Mouse (Mus musculus) CD8-positive naive resting alpha-beta T cell, adult 2 months (primary cell): ENCODE measurements at regions not wholly inside any gene's neighbourhood (a gene's known extent, or its start where the extent isn't known, plus 50 kb on each side); places are given as distances from the start of the nearest gene placed in this dataset.

Experiments
- DNase-seq, 2 experiments: peaks; one replicate each; pipeline ENCODE4 v3.0.0; 2022; ENCODE audit warnings: low read depth in 2 of 2, low spot score in 2 of 2

- no peak for DNase-seq
These were observed 414.9 kb upstream of the Zmiz1 start for GRCm38 (mm10) chr14:25044106-25044505.

GRCm38 (mm10) chr14:25044867-25045266 is 414.1 kb upstream of the Zmiz1 start:
- no peak for DNase-seq

DNA sequence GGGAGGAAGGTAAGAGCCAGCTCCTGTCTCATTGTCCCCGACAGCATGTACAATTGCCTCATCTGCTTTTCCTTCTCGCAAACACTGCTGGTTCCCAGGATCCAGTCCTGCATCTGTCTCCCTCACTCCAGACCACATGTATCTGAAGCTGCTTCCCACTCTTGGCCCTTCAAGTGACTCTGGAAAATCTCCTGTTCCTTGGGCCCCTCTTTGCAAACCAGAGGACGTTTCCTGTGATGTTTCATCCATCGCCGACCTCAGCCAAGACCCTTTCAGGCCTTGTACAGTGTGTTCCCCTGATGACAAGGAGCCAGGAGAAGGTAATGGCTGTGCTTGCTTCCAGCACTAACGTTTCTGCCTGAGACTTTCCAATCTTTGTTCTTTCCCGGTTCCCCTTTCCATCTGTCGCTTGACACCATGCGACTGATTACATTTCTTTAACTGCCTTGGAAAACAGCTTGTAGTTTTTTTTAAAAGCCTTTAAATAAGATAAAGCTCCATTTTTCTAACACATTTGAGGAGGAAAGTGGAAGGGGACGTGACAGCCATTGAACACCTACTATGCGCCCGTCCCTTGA is 408.2 kb upstream of the Zmiz1 start:
- DNase-seq: no peak

DNA sequence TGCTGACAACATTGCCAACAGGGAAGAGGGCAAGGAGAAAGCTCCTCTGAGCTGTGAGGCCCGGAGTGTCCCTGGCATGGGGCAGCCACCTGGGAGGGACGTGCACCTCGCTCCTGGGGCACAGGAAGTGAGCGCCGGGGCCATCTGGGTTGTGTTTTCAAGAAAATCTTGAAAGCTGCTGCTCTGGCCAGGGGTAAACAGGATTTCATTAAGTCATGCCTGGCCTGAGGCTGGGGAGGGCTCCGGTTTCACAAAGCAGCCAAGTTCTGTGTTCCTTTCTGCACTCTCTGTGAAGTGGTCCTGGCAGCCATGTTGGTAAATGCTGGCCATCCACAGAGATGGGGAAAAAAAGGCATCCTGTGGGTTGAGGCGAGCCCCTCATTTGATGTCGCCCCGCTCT is 406.8 kb upstream of the Zmiz1 start:
- no peak for DNase-seq

DNA sequence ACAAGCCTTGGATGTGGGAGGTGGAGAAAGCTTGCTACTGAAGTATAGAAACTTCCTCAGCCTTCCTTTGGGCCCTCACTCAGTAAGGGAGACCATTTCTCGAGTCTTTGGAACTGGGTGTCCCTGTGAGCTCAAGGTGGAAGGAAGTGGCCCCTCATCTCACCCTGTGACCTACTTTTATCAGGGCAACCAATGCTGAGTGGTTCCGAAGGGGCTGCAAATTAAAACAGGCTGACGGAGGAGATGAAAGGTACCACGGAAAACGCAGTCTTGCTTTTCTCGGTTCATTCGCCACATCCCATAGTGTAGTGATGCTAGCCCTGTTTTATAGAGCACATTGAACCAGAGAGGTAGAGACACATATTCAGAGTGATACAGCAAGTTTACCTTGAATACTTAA is 399.6 kb upstream of the Zmiz1 start:
- DNase-seq: no peak

GRCm38 (mm10) chr14:25060285-25060684 is 398.7 kb upstream of the Zmiz1 start:
- no peak for DNase-seq

GRCm38 (mm10) chr14:25063090-25063489 is 395.9 kb upstream of the Zmiz1 start:
- DNase-seq: no peak

DNA sequence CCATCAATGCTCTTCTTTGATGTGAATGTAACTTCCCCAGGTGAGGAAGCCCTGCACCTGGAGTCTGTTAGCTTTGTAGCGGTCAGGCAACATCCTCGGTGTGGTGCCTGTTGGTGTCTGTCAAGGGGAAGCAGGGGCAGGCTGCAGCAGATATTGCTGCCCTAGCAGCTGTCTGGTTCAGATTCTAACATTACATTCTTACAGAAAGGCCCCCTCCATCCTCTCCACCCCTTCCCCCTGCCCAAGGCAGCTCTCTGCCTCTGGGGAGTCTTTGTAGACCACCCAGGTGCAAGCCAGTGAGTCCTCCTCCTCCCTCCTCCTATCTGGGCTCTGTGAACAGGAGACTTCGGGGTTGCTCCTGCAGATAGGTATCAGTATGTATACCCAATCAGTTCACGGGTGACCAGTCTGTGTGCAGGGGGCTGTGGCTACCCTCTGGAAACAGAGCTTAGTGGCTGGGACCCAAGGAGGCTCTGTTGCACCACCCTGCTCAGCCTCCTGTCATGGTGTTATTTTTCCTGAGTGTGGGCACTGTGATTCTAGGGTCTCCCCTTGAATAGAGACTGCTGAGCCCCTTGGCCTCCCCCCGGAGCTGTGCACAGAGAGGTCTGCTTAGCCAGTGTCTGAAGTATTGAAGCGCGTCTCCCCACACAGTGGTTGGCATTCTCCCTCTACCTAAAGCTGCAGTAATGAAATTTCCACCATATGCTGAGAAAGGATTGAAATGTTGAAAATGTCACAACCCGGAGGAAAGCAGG is 394.6 kb upstream of the Zmiz1 start:
- no peak for DNase-seq

DNA sequence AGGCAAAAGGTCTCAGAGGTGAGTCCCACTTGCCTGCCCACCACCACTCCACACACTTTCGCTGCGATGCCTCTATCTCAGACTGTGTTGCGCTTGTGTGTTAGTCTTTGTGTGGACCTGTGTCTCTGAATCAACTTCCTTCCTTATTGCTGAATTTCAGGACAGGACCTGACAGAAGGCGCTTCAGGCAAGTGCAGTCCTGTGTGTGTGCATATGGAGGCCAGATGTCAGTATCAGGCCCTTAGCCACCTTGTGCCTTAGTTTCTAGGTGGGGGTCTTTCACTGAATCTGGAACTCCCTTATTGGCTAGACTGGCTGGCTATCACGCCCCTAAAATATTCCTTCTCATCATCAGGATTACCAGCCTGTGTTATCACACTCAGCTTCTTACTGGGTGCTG is 391.6 kb upstream of the Zmiz1 start:
- no peak for DNase-seq

DNA sequence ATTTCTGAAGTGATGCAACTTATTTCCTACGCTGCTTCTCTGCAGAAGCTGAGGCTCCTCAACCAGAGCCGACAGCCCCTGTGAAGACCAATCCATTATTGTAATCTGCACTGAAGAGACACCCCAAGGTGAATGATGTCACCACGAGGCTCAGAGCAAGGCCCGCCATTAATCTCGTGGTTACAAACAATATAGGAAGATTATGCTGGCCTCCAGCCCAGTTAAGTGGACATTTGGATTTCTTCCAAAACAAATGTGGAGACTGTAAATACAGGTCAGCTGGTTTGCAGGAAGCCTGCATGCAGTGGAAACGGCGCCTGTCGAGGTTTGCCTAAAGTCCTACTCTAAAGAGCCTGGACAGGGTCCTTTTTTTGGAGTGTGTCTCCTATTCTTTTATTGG is 390.6 kb upstream of the Zmiz1 start:
- DNase-seq: no peak

DNA sequence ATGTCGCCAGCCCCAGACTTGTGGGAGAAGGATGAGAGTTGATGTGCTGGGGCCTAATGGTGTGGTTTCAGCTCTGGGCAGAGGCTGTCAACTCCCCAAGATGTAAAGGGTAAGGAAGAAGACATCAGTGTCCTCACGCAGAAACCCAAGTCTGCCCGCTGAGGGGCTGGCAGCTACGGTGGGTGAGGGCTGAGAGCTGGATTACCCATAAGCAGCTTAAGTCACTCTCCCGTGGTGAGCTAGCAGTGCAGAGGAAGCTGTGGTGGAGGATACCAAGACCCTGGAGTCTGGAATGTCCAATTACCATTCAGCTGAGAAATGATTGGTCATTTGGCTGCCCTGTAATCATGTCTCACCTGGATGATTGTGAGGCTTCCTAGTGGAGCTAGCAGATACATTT is 385.8 kb upstream of the Zmiz1 start:
- DNase-seq: no peak

DNA sequence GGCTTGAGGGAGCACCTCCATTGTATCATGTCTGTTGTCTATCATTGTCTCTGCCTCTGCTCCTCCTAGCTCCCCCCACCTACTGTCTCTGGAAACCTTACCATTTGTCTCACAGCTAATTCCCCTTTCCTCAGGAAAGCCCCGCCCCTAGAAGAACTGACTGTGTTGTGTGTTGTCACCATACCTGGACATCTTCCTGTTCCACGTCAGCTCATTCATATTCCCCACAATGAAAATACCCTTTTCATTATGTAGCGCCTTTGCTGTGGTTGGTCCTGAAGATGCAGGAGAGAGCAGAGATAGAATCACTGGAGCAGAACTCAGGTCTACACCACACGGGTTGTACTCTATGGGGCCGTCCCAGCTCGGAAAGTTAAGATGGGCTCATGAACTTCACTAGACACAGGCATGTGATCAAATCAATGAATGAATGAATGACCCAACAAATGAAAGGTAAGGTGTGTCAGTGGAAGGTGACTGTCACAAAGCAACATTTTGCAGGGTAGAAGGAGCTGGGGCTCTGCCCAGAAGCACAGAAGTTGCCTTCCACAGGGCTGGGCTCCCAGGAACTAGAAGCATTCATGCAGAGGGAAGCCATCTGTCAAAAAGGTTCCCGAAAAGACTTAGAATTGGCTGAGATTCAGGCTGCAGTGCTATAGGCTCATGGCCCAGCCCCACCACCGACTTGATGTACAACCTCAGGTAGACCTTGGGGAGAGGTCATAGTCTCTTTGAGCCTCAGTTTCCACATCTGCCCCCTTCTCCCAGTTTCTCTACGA is 384.8 kb upstream of the Zmiz1 start:
- DNase-seq: no peak

DNA sequence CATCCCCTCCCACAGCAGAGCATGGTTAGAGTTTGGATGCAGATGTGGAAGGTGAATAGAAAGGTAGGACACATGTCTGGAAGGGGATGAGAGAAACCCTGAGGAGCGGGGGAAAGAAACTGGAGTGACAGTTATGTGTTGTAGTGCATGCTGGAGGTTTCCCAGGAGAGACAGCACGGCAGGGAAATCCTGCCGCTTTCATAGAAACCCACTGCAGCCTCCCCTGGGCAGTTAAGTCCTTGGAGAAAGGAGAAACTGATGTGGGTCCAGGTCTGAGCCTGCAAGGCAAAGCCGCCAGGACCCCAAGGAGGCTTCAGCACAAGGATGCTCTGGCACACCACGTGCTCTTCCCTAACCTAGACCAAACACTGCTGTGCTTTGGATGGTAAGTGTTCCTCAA is 384.1 kb upstream of the Zmiz1 start:
- no peak for DNase-seq

GRCm38 (mm10) chr14:25080431-25080830 is 378.6 kb upstream of the Zmiz1 start:
- no peak for DNase-seq

DNA sequence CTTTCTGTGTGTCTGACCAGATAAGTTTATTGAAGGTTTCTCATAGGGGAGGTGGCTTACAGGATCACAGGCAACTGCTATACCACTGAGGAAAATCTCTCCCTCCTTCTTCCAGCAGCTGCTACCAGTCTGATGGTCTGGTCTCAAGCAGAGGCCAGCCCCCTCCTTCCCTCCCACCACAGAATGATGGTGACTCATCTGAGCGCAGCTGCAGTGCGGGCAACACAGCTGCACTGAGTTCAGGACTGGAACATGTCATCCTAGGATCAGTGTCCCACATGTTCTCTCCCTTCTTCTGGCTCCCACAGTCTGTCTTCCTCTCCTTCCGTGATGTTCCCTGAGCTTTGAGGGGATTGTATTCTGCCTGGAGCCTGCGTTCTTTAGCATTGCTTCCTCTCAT is 375.1 kb upstream of the Zmiz1 start:
- DNase-seq: no peak

- DNase-seq: no peak
These were observed 362.2 kb upstream of the Zmiz1 start for GRCm38 (mm10) chr14:25096786-25097185.

DNA sequence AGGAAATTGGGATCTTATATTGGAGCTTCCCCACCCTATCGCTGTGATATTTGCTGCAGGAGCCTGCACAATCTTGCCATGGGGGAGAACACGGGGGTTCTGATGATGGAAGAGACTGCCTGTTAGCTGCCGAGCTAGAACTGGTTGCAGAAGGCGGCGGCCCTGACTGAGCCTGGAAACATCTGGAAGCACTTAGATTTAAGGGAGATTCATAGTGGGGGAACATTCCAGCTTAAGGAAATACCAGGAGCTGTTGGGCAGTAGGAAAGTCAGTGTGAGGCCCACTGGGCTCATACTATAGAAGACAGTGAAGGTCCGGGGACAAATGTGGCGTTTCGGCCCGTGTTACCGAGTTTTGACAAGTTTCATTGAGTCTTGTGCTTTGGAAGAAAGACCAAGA is 353.6 kb upstream of the Zmiz1 start:
- no peak for DNase-seq

DNA sequence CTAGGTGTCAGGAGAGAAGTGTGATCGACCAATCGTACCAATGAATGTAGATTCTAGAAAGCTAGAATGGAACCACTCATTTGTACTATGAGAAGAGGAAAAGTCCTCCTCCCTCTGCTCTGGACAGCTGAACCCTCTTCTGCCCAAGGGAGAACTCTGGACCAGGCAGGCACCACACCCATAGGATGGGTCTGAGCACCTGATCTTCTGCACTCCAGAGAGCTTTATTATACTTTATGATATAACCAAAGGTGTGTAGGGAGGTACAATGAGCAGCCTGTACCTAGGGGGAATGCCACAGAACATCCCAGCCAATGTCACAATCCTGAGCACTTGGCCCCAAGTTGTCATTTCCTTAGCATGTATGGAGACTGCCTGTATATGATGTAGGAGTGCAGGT is 352.5 kb upstream of the Zmiz1 start:
- no peak for DNase-seq

DNA sequence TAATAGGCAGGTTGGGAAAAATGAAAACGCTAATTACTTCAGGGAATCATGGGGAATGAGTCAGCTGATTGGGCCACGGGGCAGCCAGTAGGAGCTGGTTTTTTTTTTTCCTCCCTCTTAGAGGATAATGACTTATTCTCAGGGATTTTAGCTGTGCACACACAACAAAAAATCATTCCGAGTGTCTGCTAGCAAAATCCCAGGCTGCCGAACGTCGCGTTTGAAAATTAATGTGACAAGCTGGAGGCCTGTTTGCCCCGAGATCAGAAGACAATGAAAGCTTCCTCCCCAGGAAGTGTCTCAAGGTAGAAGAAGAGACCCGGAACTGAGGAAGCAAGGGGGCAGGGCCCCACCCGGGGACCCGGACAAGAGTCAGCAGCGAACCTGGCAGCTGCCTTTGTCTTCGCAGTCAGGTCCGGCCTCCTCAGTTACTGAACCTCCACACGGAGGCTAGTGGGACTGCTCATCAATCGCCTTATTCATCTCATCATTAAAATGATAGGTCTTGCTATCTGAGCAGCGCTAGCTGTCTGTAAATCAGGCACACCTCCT is 350.8 kb upstream of the Zmiz1 start:
- DNase-seq: peak; percentile 19 to 50

GRCm38 (mm10) chr14:25108701-25109290 is 350.2 kb upstream of the Zmiz1 start:
- no peak for DNase-seq

GRCm38 (mm10) chr14:25109691-25110090 is 349.3 kb upstream of the Zmiz1 start:
- no peak for DNase-seq

GRCm38 (mm10) chr14:25112832-25113231 is 346.2 kb upstream of the Zmiz1 start:
- DNase-seq: no peak
